Mouse (Mus musculus) brain, embryonic 14.5 days (tissue): ENCODE measurements around the gene Rhou.

Source experiments
- CTCF ChIP-seq: fragments of 200-500 bp; IDR thresholded peaks from 2 replicates; pipeline ENCODE4 v1.5.1; 2012; ENCODE audit warnings: inconsistent platforms, mild to moderate bottlenecking, moderate library complexity, borderline replicate concordance; ENCODE audit not compliant: insufficient read depth, insufficient read length; ENCODE audit errors: extremely low read depth
- POLR2A ChIP-seq: fragments of 200-500 bp; IDR thresholded peaks from 2 replicates; pipeline ENCODE4 v1.6.1; 2012; ENCODE audit warnings: mild to moderate bottlenecking, inconsistent platforms, borderline replicate concordance; ENCODE audit not compliant: poor library complexity, insufficient read depth, insufficient read length, severe bottlenecking; ENCODE audit errors: extremely low read depth

DNA sequence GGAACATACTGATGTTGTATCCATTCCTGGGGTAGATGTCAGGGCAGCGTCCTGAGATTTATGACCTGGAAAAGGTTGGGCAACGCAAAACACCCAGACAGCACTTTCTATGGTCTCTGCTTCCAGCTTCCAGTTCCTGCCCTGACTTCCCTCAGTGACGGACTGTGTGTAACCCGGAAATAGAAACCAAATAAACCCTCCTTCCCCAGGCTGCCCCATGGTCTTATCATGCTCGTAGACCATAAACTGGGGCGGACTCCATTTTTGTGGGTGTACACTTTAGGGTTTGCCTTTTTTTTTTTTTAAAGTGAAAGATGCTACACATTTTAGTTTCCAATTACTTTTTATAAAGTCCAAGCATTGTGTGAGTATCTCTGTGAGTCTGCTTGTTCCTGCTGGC lies 11.9 kb downstream of the Rhou start:
- TF ChIP-seq POLR2A, result no peak
- TF ChIP-seq CTCF, result no peak
